Mouse (Mus musculus): Measurements from ENCODE around the gene Palmd. TPM values are rescaled to one million over a fixed set of nuclear protein-coding genes. Genes with fewer than 3 reads are reported as not detected.

Gene Palmd
- total RNA-seq, 1 experiment from 2014 or later: 56.5 TPM

GRCm38 (mm10) chr3:116891436-116892205, 77.2 kb downstream of the Palmd start:
- DNase-seq: no peak

DNA sequence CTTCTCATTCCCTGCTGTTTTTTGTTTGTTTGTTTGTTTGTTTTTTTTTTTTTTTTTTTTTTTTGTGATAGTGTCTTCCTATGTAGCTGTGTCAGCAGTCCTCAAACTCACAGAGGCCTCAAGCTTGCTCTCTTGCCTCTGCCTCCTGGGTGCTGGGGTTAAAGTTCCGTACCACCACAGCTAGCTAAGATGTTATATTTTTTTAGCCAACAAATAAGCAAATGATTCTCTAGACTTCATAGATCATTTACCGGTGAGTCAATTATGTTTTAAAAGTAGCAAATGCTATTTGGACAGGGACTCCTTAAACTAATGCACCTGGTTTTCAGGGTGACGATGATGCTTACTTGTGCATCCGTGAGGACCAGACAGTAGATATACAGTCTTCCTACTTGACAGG, 78.2 kb downstream of the Palmd start:
- DNase-seq: no peak

DNA sequence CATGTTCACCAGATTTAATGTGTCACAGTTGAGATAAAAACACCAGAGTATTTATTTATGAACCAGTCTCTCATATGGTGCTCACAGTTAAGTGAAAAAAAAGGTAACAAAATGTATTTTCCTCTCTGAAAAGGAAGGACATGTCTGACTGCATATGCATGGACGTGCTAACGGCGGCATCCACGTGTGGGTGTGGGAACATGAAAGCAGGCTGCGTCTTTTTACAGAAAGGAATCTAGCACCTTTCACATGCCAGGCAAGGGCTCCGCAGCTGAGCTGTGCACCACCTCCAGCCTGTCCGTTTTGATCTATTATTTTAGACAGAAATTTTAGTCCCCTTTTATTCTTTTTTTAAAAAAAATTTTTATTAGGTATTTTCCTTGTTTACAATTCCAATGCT, 79.4 kb downstream of the Palmd start:
- DNase-seq: no peak

DNA sequence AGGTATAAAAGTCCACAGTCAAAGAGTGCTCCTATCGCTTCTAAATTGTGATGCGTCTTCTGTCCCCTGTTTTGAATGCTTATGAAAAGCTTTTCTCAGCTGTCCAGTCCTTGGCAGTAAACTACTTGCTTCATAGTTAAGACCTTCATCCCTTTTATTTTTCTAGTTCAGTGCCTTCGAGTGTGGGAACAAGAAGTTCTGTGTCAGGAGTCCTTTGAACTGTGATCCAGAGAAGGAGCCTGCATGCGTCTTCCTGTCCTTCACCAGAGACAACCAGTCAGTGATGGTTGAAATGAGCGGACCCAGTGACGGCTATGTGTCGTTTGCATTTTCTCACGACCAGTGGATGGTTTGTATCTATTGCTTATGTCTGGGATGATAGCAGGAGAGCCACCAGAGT, 83.8 kb downstream of the Palmd start:
- no peak for DNase-seq

- DNase-seq: no peak
Measured at GRCm38 (mm10) chr3:116882221-116882960, 86.4 kb downstream of the Palmd start.

DNA sequence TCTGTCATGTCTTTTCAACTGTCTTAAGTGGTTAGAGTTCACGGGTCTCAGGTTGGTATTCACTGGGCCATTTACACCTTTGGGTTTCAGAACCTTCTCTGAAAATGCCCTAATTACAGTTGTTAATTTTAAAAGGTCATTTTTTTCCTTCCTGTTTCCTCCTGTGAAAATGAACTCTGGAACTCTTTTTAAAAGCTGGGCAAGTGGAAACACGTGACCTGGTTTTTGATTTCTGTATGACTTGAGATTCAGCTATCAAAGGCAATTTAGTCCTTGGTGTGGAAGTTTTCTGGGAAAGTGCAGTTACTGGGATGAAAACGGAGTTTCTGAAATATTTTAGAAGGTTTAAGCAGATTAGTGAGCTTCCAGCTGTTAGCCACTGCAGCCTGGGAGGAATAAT, 98.4 kb downstream of the Palmd start:
- no peak for DNase-seq

Other genes starting within 250 kb of the Palmd start
- 50.5 and 57.7 TPM in 2 replicates for gene Agl, start 160.8 kb downstream of the Palmd start, total RNA-seq (2021)
- gene Frrs1, start 109.5 kb downstream of the Palmd start, total RNA-seq (2021): 22.6 and 31.4 TPM in 2 replicates
- not detected in 2 replicates for gene 4930455H04Rik, start 720 bp downstream of the Palmd start, total RNA-seq (2021)

All from adrenal gland, postnatal 25 days (tissue).